Mouse (Mus musculus): Measurements from ENCODE around the gene Aldh1l1.

DNA sequence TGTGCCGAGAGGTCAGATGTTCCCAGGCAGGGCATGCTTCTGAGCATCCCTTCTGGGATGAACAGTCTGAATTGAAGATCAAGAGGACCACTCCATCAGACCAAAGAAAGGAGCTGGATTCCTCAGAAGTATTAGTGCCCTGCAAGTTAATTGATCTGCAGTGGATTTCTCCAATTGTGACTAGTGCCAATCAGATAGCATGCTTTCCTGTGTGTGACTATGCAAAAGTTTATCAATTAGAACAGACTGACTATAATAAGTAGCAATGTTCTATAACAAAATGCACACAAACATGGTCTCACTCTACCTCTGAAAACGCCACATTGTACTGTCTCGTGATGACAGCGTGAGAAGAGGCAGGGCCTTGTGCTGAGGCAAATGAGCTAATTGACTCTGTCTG is 13.3 kb downstream of the Aldh1l1 start:
- TF ChIP-seq CTCF (IDR thresholded peaks at IDR 0.05; ENCODE audit: extremely low read depth, insufficient read length, insufficient replicate concordance, low read depth, low read length) (no peak), POLR2A (IDR thresholded peaks at IDR 0.05; ENCODE audit: low read depth, low read length) (no peak)
